19 mouse cellular contexts compared by ENCODE assay signal in genomic region chr1:45756707-45757106, GRCm38 (mm10). TPM values are rescaled to one million over a fixed set of nuclear protein-coding genes. Genes with fewer than 3 reads are reported as not detected.
DNase-seq lines count a peak whose midpoint lies in the region; ATAC-seq and TF ChIP-seq lines count a peak whose summit lies in the region.
"Had no signal": no experiment of that assay in that cellular context is flagged by ENCODE, and none has a peak within 500 bp of the region (broad histone marks: within the 10 kb centered on the region; RNA-seq: fewer than 3 reads in every experiment).

No protein-coding gene starts in this region.

- H3K4me2 ChIP-seq in stomach, embryonic 14.5 days (replicated peaks; ENCODE audit: low read depth, low read length): no peak overlapping the region
- H3K4me2 ChIP-seq in stomach, postnatal 0 days (replicated peaks; ENCODE audit: low read depth): no peak overlapping the region
- H3K4me2 ChIP-seq in embryonic facial prominence, embryonic 15.5 days (replicated peaks): no peak overlapping the region
- H3K4me2 ChIP-seq: forebrain, embryonic 15.5 days; hindbrain, embryonic 12.5 days; kidney, embryonic 15.5 days had no signal

- H3K4me3 ChIP-seq in stomach, embryonic 14.5 days (ENCODE audit: low read depth, low read length): no peak overlapping the region
- H3K4me3 ChIP-seq in stomach, postnatal 0 days (ENCODE audit: low read depth, low read length): no peak overlapping the region
- no peak overlapping the region for H3K4me3 ChIP-seq in embryonic facial prominence, embryonic 15.5 days (replicated peaks)
- H3K4me3 ChIP-seq: erythroblast, embryonic 14.5 days; forebrain, embryonic 15.5 days; gastrocnemius, adult 2 months; hindbrain, embryonic 12.5 days; kidney, embryonic 15.5 days had no signal

- no peaks in the 10 kb centered on the region for H3K27me3 ChIP-seq in stomach, embryonic 14.5 days (ENCODE audit: control insufficient read depth, insufficient read depth, low read length)
- H3K27me3 ChIP-seq in stomach, postnatal 0 days (ENCODE audit: control insufficient read depth, insufficient read depth, low read length): no peaks in the 10 kb centered on the region
- no peaks in the 10 kb centered on the region for H3K27me3 ChIP-seq in embryonic facial prominence, embryonic 15.5 days
- H3K27me3 ChIP-seq: CH12.LX; forebrain, embryonic 15.5 days; hindbrain, embryonic 12.5 days; kidney, embryonic 15.5 days had no signal

- 0 out of 2 replicates have a peak overlapping the region, but pooled peaks have one; percentile 7 for H3K27ac ChIP-seq in stomach, embryonic 14.5 days (ENCODE audit: low read length)
- no peak overlapping the region for H3K27ac ChIP-seq in stomach, postnatal 0 days (replicated peaks)
- H3K27ac ChIP-seq in embryonic facial prominence, embryonic 15.5 days (replicated peaks): peak overlapping the region; percentile 60; the same call in 1 of the 2 replicates
- H3K27ac ChIP-seq: forebrain, embryonic 15.5 days; gastrocnemius, adult 2 months; hindbrain, embryonic 12.5 days; kidney, embryonic 15.5 days had no signal

- peak; percentile 51 for DNase-seq in heart, postnatal 4 days
- DNase-seq in heart, adult 8-10 months (ENCODE audit: low spot score): no peak
- DNase-seq in stomach, postnatal 0 days (ENCODE audit: low spot score): no peak
- no peak for DNase-seq in B cell, adult 2 months
- DNase-seq: cerebellum, adult 9-11 months; gastrocnemius, adult 2 months; liver; liver, postnatal 0 days; spleen, adult 18-20 months; thymus, postnatal 25 days had no signal

- TF ChIP-seq CTCF in stomach, postnatal 0 days (IDR thresholded peaks at IDR 0.05; ENCODE audit: low read depth): no peak

- no peak for ATAC-seq in stomach, embryonic 14.5 days (ENCODE audit: insufficient number of reproducible peaks, insufficient read depth, low FRiP score, low read depth)
- ATAC-seq in stomach, postnatal 0 days (ENCODE audit: low FRiP score, low TSS enrichment): no peak
- peak; percentile 41; the same call in 1 of the 2 replicates for ATAC-seq in embryonic facial prominence, embryonic 15.5 days (ENCODE audit: insufficient number of reproducible peaks, low FRiP score, low TSS enrichment, low read depth)
- ATAC-seq in activated CD4-positive, CD25-positive, alpha-beta regulatory T cell, adult 4 months: no peak
- ATAC-seq: forebrain, embryonic 15.5 days; inflammation-experienced regulatory T-cells, adult 6 months; liver, postnatal 0 days had no signal

- no peaks in the 10 kb centered on the region for H3K36me3 ChIP-seq in stomach, embryonic 14.5 days (ENCODE audit: control insufficient read depth, insufficient read depth, low read length)
- H3K36me3 ChIP-seq in stomach, postnatal 0 days (ENCODE audit: control insufficient read depth, insufficient read depth, low read length): no peaks in the 10 kb centered on the region
- no peaks in the 10 kb centered on the region for H3K36me3 ChIP-seq in embryonic facial prominence, embryonic 15.5 days
- H3K36me3 ChIP-seq: forebrain, embryonic 15.5 days; hindbrain, embryonic 12.5 days; kidney, embryonic 15.5 days had no signal

- H3K9ac ChIP-seq in stomach, embryonic 14.5 days (replicated peaks; ENCODE audit: low read depth, low read length): no peak overlapping the region
- H3K9ac ChIP-seq in stomach, postnatal 0 days (ENCODE audit: low read length): no peak overlapping the region
- H3K9ac ChIP-seq in embryonic facial prominence, embryonic 15.5 days: no peak overlapping the region
- H3K9ac ChIP-seq: forebrain, embryonic 15.5 days; hindbrain, embryonic 12.5 days; kidney, embryonic 15.5 days; liver, postnatal 0 days had no signal

- H3K9me3 ChIP-seq in stomach, embryonic 14.5 days (ENCODE audit: control insufficient read depth, low read depth, low read length): no peaks in the 10 kb centered on the region
- no peaks in the 10 kb centered on the region for H3K9me3 ChIP-seq in stomach, postnatal 0 days (ENCODE audit: control insufficient read depth, low read length)
- no peaks in the 10 kb centered on the region for H3K9me3 ChIP-seq in embryonic facial prominence, embryonic 15.5 days (replicated peaks)
- H3K9me3 ChIP-seq: forebrain, embryonic 15.5 days; hindbrain, embryonic 12.5 days; kidney, embryonic 15.5 days had no signal

- H3K4me1 ChIP-seq in stomach, embryonic 14.5 days (ENCODE audit: control insufficient read depth, insufficient read depth, low read length): peaks cover 15% of the 10 kb centered on the region; the same call in 1 of the 2 replicates
- H3K4me1 ChIP-seq in stomach, postnatal 0 days (replicated peaks; ENCODE audit: control insufficient read depth, insufficient read depth): no peaks in the 10 kb centered on the region
- H3K4me1 ChIP-seq in embryonic facial prominence, embryonic 15.5 days: peaks cover 12% of the 10 kb centered on the region
- H3K4me1 ChIP-seq: forebrain, embryonic 15.5 days; hindbrain, embryonic 12.5 days; kidney, embryonic 15.5 days had no signal

- no peak for TF ChIP-seq EP300 in stomach, postnatal 0 days (optimal IDR thresholded peaks at IDR 0.05)

RNA-seq across cellular contexts. Expression of gene Wdr75, which starts 38.3 kb away (rescaled TPM):
- total RNA-seq in heart, postnatal 4 days (2021): 10 to 100 TPM; 32.3 TPM
- 10 to 100 TPM; 17.7 to 25.3 (median 21.5) TPM for total RNA-seq in heart, adult 8-10 months (2022)
- 78.7 and 88.6 TPM in 2 replicates for polyA plus RNA-seq in stomach, embryonic 14.5 days (2014; fragmentation: Nextera tagmentation; extraction: Ambion mirVana)
- 37.9 and 39.8 TPM in 2 replicates for polyA plus RNA-seq in stomach, postnatal 0 days (2015; fragmentation: Nextera tagmentation; extraction: Ambion mirVana)
- 60.4 and 64.0 TPM in 2 replicates for polyA plus RNA-seq in embryonic facial prominence, embryonic 15.5 days (2015; fragmentation: Nextera tagmentation; extraction: Ambion mirVana)
- polyA plus RNA-seq in activated CD4-positive, CD25-positive, alpha-beta regulatory T cell, adult 4 months (2017; shearing (Covaris generic)): 10 to 100 TPM; 38.9 to 47.1 TPM
